Mouse (Mus musculus): Measurements from ENCODE around the gene Mtmr4. TPM values are rescaled to one million over a fixed set of nuclear protein-coding genes. Genes with fewer than 3 reads are reported as not detected.

Gene Mtmr4
- polyA plus RNA-seq, 1 experiment: 4.6 TPM

DNA sequence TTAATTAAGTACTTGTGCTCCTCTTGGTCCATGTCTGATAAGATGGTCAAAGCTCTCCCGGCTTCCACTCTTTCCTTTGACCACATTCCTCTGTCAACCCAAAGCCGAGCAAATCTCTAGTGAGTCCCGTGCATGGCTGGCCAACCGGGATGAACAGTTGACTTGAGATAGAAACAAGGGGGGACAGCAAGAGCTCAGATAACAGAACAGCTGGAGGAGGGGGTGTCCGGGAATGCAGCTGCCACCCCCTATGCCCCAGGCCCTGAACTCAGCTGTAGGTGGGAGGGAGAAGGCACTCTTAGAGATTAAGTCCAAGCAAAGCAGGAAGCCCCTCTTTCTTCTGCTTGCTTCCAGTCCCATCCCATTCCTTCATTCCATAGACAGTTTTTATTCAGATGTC lies 21.2 kb upstream of the Mtmr4 start:
- H3K4me1 ChIP-seq: peaks cover 20% of the 10 kb centered on the region
- H3K9me3 ChIP-seq: peaks cover 7% of the 10 kb centered on the region; the same call in 1 of the 2 replicates
- no peaks in the 10 kb centered on the region for H3K36me3 ChIP-seq (replicated peaks; ENCODE audit: low read length)
- H3K27me3 ChIP-seq (replicated peaks): peaks cover 77% of the 10 kb centered on the region
- H3K4me3 ChIP-seq (replicated peaks): no peak overlapping the region
- no peak for TF ChIP-seq FLI1 (IDR thresholded peaks at IDR 0.05; ENCODE audit: low read length)
- TF ChIP-seq GATA1 (IDR thresholded peaks at IDR 0.05; ENCODE audit: borderline replicate concordance, low read length): no peak

DNA sequence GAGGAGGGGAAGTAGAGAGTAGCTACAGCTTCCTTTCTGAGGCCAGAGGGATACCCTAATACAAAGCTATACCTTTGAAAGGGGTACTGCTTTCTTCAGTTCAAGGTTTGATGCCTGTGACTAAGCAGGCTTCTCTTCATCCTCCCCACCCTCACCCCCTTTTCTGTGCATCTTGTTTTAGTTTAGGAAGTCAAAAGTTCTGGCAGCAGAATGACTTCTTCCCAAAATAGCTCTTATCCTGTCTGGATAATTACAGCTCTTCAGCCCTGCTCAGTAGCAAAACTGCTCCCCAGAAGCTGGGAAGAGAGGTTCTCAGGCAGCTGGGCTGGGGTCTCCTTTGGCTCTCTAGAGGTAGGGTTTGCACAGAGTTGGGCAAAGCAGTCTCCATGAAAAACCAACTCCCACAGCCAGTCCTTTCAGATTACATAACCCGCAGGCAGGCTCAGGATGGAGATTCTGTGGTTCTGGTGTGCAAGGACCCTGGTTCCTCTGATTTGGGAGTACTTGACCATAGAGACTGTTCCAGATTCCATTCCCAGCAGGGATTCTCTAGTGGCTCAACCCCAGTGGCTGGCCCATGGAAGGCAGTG lies 20.5 kb upstream of the Mtmr4 start:
- Histone ChIP-seq H3K9me3 (peaks cover 7% of the 10 kb centered on the region; the same call in 1 of the 2 replicates), H3K4me1 (peaks cover 20% of the 10 kb centered on the region), H3K27me3 (replicated peaks) (peaks cover 82% of the 10 kb centered on the region), H3K36me3 (replicated peaks; ENCODE audit: low read length) (no peaks in the 10 kb centered on the region), H3K4me3 (replicated peaks) (no peak overlapping the region)
- TF ChIP-seq GATA1 (IDR thresholded peaks at IDR 0.05; ENCODE audit: borderline replicate concordance, low read length) (no peak), FLI1 (IDR thresholded peaks at IDR 0.05; ENCODE audit: low read length) (no peak)

DNA sequence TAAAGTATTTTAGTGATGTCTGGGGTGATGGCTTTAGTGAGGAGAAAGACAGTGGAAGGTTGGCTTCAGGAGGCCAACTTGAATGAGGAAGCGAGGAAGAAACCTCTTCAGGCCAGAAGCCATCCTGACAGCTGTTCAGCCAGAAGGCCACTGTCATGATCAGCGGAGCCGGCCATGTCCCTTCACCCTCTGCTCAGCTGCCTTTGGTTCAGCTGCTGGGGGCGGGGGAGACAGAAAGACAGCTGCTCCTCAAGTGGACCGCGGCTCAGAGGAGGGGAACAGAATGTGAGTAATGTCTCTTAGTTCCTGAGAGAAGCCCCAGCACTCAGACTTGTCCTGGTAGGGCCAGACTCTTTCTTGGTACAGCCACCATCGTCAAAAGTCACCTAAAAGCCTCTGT lies 18.2 kb upstream of the Mtmr4 start:
- Histone ChIP-seq H3K4me3 (replicated peaks) (no peak overlapping the region), H3K4me1 (peaks cover 33% of the 10 kb centered on the region), H3K9me3 (peaks cover 7% of the 10 kb centered on the region; the same call in 1 of the 2 replicates), H3K36me3 (replicated peaks; ENCODE audit: low read length) (no peaks in the 10 kb centered on the region), H3K27me3 (replicated peaks) (peaks cover 85% of the 10 kb centered on the region)
- no peak for TF ChIP-seq FLI1 (IDR thresholded peaks at IDR 0.05; ENCODE audit: low read length)
- TF ChIP-seq GATA1 (IDR thresholded peaks at IDR 0.05; ENCODE audit: borderline replicate concordance, low read length): no peak

DNA sequence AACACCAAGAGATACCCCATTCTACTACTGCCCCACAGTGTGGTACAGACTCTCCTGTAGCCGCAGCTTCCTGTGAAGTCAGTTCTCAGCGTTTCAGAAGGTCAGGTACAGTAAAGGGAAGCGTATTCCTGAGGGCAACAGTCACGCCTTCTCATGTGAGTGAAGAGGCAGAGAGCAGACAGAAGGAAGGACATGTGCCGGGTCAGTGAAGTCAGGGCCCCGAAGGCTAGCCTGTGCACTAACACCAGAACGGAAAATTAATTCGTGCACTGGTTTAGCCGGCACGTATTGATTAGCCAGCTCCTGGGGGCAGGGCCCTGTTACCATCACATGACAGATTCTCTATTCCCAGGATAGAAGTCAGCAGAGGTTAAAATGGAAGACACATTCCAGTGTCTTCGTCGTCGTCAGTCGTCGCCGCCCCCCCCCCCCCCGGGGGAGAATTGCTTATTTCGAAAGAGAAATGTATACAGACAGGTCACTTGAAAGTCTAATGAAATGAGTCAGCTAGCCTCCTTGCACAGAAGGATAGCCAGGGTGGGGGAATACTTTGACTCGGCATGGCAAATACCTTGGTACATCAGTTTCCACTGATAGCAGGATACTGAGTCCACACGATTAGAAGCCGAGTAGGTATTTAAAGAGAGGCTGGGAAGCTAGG lies 17.3 kb upstream of the Mtmr4 start:
- Histone ChIP-seq H3K4me3 (replicated peaks) (no peak overlapping the region), H3K9me3 (peaks cover 2% of the 10 kb centered on the region; the same call in 1 of the 2 replicates), H3K36me3 (replicated peaks; ENCODE audit: low read length) (no peaks in the 10 kb centered on the region), H3K4me1 (peaks cover 38% of the 10 kb centered on the region), H3K27me3 (replicated peaks) (peaks cover 87% of the 10 kb centered on the region)
- TF ChIP-seq FLI1 (IDR thresholded peaks at IDR 0.05; ENCODE audit: low read length) (no peak), GATA1 (IDR thresholded peaks at IDR 0.05; ENCODE audit: borderline replicate concordance, low read length) (no peak)

DNA sequence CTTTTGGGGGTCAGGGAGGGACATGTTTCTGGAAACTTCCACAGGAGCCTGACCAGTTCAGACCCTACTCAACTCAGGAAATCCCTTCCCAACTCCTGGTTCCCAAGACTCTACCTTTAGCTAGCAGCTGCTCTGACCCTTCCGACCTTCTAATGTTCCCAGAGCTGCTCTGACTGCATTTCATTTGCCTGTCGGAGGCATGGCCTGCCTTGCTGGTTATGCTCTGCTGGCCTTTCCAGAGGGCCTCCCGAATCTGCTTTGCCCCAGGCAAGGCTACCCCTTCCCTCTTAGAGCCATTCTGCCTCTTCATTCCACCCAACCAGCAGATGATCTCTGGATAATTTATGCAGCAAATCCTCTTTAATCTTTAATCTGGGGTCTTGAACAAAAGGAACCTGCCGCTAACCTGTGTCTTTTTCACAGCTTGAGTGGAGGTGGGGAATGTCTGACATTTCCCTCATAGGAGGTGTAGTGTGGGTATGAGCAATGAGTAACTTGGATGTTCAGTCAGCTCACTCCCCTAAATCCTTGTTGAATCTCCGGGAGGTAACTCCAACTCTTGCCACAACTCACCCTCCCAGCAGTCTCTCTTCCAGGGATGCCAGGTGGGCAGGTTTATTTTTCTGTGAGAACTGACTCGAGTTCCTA lies 14.2 kb upstream of the Mtmr4 start:
- H3K4me1 ChIP-seq: peaks cover 18% of the 10 kb centered on the region
- peaks cover 96% of the 10 kb centered on the region for H3K27me3 ChIP-seq (replicated peaks)
- H3K36me3 ChIP-seq (replicated peaks; ENCODE audit: low read length): no peaks in the 10 kb centered on the region
- H3K9me3 ChIP-seq: no peaks in the 10 kb centered on the region
- no peak for TF ChIP-seq GATA1 (IDR thresholded peaks at IDR 0.05; ENCODE audit: borderline replicate concordance, low read length)
- no peak for TF ChIP-seq FLI1 (IDR thresholded peaks at IDR 0.05; ENCODE audit: low read length)
- peak overlapping the region; percentile 88 for H3K4me3 ChIP-seq (replicated peaks)

DNA sequence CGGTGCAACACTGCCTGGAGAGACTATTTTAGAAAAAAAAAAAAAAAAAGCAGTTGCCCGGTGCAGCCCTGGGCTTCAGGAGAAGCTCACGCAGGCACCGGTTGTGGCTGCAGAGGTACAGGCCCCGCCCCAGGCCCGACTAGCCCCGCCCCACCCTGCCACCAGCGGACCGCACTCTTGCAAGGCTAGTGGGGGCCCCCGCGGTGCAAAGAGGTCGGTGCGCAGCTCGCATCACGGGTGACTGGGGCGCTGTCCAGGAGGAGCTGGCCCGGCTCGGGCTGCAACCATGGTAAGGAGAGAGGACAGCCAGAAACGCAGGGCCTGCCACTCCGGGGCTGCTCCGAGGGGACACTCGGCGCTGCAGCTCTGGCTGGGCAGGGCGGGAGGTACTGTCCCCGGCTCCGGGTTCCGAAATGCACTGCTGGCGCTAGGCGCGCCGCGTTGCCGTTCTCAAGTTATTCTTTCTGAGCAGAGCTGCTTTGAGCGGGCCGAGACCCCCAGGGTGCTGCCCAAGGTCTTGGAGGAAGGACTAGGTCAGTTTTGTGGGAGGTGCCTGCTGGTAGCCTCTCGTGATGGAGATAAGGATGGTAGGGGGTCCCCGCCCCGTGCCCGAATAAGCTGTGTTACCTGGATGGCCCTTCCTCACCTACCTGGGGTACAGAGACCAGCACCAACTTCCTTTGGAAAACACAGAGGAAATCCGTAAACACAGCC lies 13.6 kb upstream of the Mtmr4 start:
- Histone ChIP-seq H3K4me1 (peaks cover 23% of the 10 kb centered on the region), H3K36me3 (replicated peaks; ENCODE audit: low read length) (no peaks in the 10 kb centered on the region), H3K9me3 (no peaks in the 10 kb centered on the region), H3K27me3 (replicated peaks) (peaks cover 97% of the 10 kb centered on the region), H3K4me3 (replicated peaks) (peak overlapping the region; percentile 88)
- no peak for TF ChIP-seq GATA1 (IDR thresholded peaks at IDR 0.05; ENCODE audit: borderline replicate concordance, low read length)
- no peak for TF ChIP-seq FLI1 (IDR thresholded peaks at IDR 0.05; ENCODE audit: low read length)

DNA sequence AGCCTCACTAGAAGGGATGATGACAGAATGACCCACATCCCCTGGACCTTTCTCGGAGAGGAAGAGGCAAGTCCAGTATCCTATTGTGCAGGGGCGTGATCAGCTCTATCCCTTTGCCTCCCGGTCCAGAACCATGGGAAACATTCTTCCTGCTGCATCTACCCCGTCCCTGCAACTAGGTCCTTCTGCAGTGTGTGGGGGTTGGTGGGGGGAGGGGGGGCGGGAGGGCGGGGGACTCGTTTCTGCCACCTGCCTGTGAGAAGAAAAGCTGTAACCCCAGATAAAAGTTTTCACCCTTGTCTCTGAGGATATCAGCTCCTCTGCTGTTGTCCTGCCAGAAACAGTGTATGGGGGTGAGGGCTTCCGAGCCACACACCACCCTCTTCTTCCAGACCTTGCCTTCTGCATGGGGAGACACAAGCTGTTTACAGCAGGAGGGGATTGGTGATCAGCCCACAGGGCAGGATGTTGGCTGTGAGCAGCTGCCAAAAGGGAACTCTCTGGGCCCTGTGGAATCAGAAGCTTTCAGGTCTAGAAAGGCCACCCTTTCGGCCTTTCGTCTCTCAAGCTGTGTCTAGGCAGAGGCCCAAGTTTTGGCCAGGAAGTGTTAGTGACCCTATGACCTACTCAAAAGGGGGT lies 12.9 kb upstream of the Mtmr4 start:
- no peak for TF ChIP-seq GATA1 (IDR thresholded peaks at IDR 0.05; ENCODE audit: borderline replicate concordance, low read length)
- TF ChIP-seq FLI1 (IDR thresholded peaks at IDR 0.05; ENCODE audit: low read length): no peak
- Histone ChIP-seq H3K4me1 (peaks cover 29% of the 10 kb centered on the region), H3K36me3 (replicated peaks; ENCODE audit: low read length) (no peaks in the 10 kb centered on the region), H3K27me3 (replicated peaks) (peaks cover 97% of the 10 kb centered on the region), H3K9me3 (no peaks in the 10 kb centered on the region), H3K4me3 (replicated peaks) (peak overlapping the region; percentile 88)

DNA sequence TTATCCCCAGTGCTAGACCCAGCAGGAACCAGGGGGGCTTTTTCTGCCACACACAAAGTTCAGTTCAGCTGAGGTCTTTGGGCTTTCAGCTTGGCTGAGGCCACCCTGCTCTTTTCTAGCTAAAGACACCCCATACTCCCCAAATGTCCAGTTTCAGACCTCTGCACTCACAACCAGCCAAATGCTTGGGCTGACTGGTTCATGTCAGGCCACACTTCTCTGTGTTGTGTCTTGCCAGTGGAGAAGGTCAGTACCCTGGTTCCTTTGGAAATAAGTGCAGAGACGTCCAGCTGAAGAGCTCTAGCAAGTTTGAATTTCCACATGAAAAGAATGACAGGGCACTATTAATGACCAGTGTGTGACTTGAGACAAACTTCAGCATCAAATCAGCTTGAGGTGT lies 12.2 kb upstream of the Mtmr4 start:
- H3K4me1 ChIP-seq: peaks cover 31% of the 10 kb centered on the region

DNA sequence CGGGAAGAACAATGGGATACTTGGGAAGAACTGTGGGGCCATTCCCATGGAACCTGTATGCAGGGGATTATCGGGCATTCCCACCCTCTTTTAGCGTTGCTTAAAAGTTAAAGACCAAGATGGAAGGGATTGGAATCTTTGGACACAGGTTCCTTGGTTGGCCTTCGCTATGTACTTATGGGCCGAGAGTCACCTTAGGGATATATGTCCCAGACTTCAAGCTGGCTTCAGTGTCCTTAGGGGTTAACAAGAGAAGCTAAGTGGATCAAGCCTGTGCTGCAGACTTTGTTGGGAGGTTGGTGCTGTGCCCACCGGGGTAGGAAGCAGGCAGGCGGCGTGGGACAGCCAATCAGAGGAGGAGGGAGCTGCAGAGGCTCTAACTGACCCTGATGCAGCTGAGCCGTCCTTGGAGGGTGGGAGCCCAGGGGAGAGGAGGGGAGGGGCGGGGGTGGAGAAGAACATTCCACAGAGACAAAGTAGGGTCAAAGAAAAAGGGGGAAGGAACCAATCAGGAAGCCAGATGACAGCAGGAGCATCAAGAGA lies 11.3 kb upstream of the Mtmr4 start:
- Histone ChIP-seq H3K27me3 (replicated peaks) (peaks cover 89% of the 10 kb centered on the region), H3K36me3 (replicated peaks; ENCODE audit: low read length) (no peaks in the 10 kb centered on the region), H3K4me1 (peaks cover 35% of the 10 kb centered on the region), H3K4me3 (replicated peaks) (no peak overlapping the region), H3K9me3 (no peaks in the 10 kb centered on the region)
- no peak for TF ChIP-seq GATA1 (IDR thresholded peaks at IDR 0.05; ENCODE audit: borderline replicate concordance, low read length)
- TF ChIP-seq FLI1 (IDR thresholded peaks at IDR 0.05; ENCODE audit: low read length): no peak

More for the DNA sequence above, 12.2 kb upstream of the Mtmr4 start:
- Histone ChIP-seq H3K9me3 (no peaks in the 10 kb centered on the region), H3K36me3 (replicated peaks; ENCODE audit: low read length) (no peaks in the 10 kb centered on the region), H3K27me3 (replicated peaks) (peaks cover 96% of the 10 kb centered on the region), H3K4me3 (replicated peaks) (no peak overlapping the region)
- TF ChIP-seq FLI1 (IDR thresholded peaks at IDR 0.05; ENCODE audit: low read length): 0 out of 2 replicates have a peak, but pooled peaks have one; percentile 12
- TF ChIP-seq GATA1 (IDR thresholded peaks at IDR 0.05; ENCODE audit: borderline replicate concordance, low read length): no peak

All from megakaryocyte, embryonic 14.5 days (primary cell).